Comparison of ENCODE assay signal across 26 mouse cellular contexts in the genomic region with DNA sequence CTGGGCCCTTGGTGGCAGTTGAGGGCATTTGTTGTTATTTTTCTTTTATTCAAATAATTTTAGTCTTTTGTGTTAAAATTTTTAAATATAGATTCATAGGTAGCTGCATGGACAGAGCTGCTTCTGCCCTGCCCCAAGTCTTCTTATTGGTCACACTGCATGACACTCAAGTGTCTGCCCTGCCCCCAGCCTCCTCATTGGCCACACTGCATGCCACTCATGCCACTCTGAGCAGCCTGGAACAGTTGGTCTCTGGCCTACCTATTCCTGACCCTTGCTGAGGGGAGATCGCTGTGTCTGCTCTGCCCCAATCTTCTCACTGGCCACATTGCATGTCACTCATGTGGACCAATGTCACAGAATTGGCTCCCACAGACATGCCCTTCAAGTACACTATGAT.
"Had no signal": no experiment of that assay in that cellular context is flagged by ENCODE, and none has a peak within 500 bp of the region (broad histone marks: within the 10 kb centered on the region; RNA-seq: fewer than 3 reads in every experiment).

No protein-coding gene starts in this region.

- H3K4me3 ChIP-seq: embryonic facial prominence, embryonic 10.5 days; embryonic facial prominence, embryonic 12.5 days; embryonic facial prominence, embryonic 13.5 days; embryonic facial prominence, embryonic 15.5 days; erythroblast, embryonic 14.5 days; forebrain, embryonic 10.5 days; forebrain, embryonic 12.5 days; forebrain, embryonic 13.5 days; forebrain, embryonic 15.5 days; gastrocnemius, adult 2 months; heart, adult 2 months had no signal

- DNase-seq: cerebellum, adult 8-10 months; cerebellum, adult 9-10 months; cerebellum, adult 9-11 months; cerebellum, postnatal 25 days; cerebellum, postnatal 36 days; embryo, embryonic 11 days; forebrain, postnatal 0 days; gastrocnemius, adult 2 months; gastrocnemius, postnatal 10 days; gastrocnemius, postnatal 14 days; gastrocnemius, postnatal 25 days; gastrocnemius, postnatal 36 days; heart, adult 11 months; heart, adult 18-20 months; heart, adult 2 months had no signal

- H3K27me3 ChIP-seq: forebrain, embryonic 12.5 days; forebrain, embryonic 13.5 days; forebrain, embryonic 15.5 days had no signal

- H3K27ac ChIP-seq: embryonic facial prominence, embryonic 10.5 days; embryonic facial prominence, embryonic 12.5 days; embryonic facial prominence, embryonic 13.5 days; embryonic facial prominence, embryonic 15.5 days; forebrain, embryonic 10.5 days; forebrain, embryonic 12.5 days; forebrain, embryonic 13.5 days; forebrain, embryonic 15.5 days; gastrocnemius, adult 2 months; heart, adult 2 months had no signal

- H3K4me1 ChIP-seq: embryonic facial prominence, embryonic 15.5 days had no signal

- H3K9me3 ChIP-seq: embryonic facial prominence, embryonic 12.5 days; embryonic facial prominence, embryonic 13.5 days; embryonic facial prominence, embryonic 15.5 days; forebrain, embryonic 12.5 days; forebrain, embryonic 13.5 days; forebrain, embryonic 15.5 days had no signal

- H3K4me2 ChIP-seq: embryonic facial prominence, embryonic 12.5 days; embryonic facial prominence, embryonic 13.5 days; embryonic facial prominence, embryonic 15.5 days; forebrain, embryonic 12.5 days; forebrain, embryonic 13.5 days; forebrain, embryonic 15.5 days had no signal

- H3K9ac ChIP-seq: embryonic facial prominence, embryonic 12.5 days; embryonic facial prominence, embryonic 13.5 days; embryonic facial prominence, embryonic 15.5 days; forebrain, embryonic 12.5 days; forebrain, embryonic 13.5 days; forebrain, embryonic 15.5 days; forebrain, postnatal 0 days had no signal

- H3K36me3 ChIP-seq: embryonic facial prominence, embryonic 10.5 days; embryonic facial prominence, embryonic 12.5 days; embryonic facial prominence, embryonic 13.5 days; embryonic facial prominence, embryonic 15.5 days; forebrain, embryonic 10.5 days; forebrain, embryonic 12.5 days; forebrain, embryonic 15.5 days had no signal

- ATAC-seq: forebrain, embryonic 13.5 days; forebrain, embryonic 14.5 days; forebrain, embryonic 15.5 days; forebrain, embryonic 16.5 days; forebrain, postnatal 0 days had no signal
